Mouse (Mus musculus): ENCODE measurements at regions not wholly inside any gene's neighbourhood (a gene's known extent, or its start where the extent isn't known, plus 50 kb on each side); places are given as distances from the start of the nearest gene placed in this dataset.

- 76% methylated on average over 5 of the region's 5 CpGs for WGBS
Observed at GRCm38 (mm10) chr13:34465456-34465855, 120.5 kb upstream of the Slc22a23 start.

GRCm38 (mm10) chr13:34464221-34464620, 119.2 kb upstream of the Slc22a23 start:
- no peak for DNase-seq (ENCODE audit: low read depth, low spot score)
- 67% methylated on average over 4 of the region's 4 CpGs for WGBS

More at GRCm38 (mm10) chr13:34465456-34465855, 120.5 kb upstream of the Slc22a23 start:
- DNase-seq (ENCODE audit: low read depth, low spot score) = no peak

GRCm38 (mm10) chr13:34462808-34463511, 118.0 kb upstream of the Slc22a23 start:
- 19% methylated on average over 2 of the region's 2 CpGs for WGBS
- no peak for DNase-seq (ENCODE audit: low read depth, low spot score)

GRCm38 (mm10) chr13:34462206-34462807, 117.3 kb upstream of the Slc22a23 start:
- DNase-seq (ENCODE audit: low read depth, low spot score) = no peak
- WGBS = 80% methylated on average over 6 of the region's 6 CpGs

GRCm38 (mm10) chr13:34460969-34461368, 116.0 kb upstream of the Slc22a23 start:
- no peak for DNase-seq (ENCODE audit: low read depth, low spot score)
- WGBS = 31% methylated on average over 4 of the region's 4 CpGs

GRCm38 (mm10) chr13:34456051-34456450, 111.1 kb upstream of the Slc22a23 start:
- WGBS = 52% methylated on average over 3 of the region's 3 CpGs
- no peak for DNase-seq (ENCODE audit: low read depth, low spot score)

- DNase-seq (ENCODE audit: low read depth, low spot score) = peak; percentile 54
Observed at GRCm38 (mm10) chr13:34446806-34447205, 101.8 kb upstream of the Slc22a23 start.

- peak; percentile 83 for DNase-seq (ENCODE audit: low read depth, low spot score)
- 42% methylated on average over 8 of the region's 8 CpGs for WGBS
Observed at GRCm38 (mm10) chr13:34446327-34446726, 101.3 kb upstream of the Slc22a23 start.

- no peak for DNase-seq (ENCODE audit: low read depth, low spot score)
- 70% methylated on average over 1 of the region's 1 CpGs for WGBS
Observed at GRCm38 (mm10) chr13:34441347-34441746, 96.4 kb upstream of the Slc22a23 start.

GRCm38 (mm10) chr13:34427527-34427926, 82.5 kb upstream of the Slc22a23 start:
- 98% methylated on average over 1 of the region's 1 CpGs for WGBS
- no peak for DNase-seq (ENCODE audit: low read depth, low spot score)

- WGBS = 45% methylated on average over 3 of the region's 3 CpGs
- DNase-seq (ENCODE audit: low read depth, low spot score) = no peak
Observed at GRCm38 (mm10) chr13:34424921-34425320, 79.9 kb upstream of the Slc22a23 start.

GRCm38 (mm10) chr13:34421644-34422043, 76.7 kb upstream of the Slc22a23 start:
- WGBS = 77% methylated on average over 3 of the region's 3 CpGs
- no peak for DNase-seq (ENCODE audit: low read depth, low spot score)

GRCm38 (mm10) chr13:34420341-34421156, 75.6 kb upstream of the Slc22a23 start:
- WGBS = 49% methylated on average over 8 of the region's 8 CpGs
- no peak for DNase-seq (ENCODE audit: low read depth, low spot score)

GRCm38 (mm10) chr13:34419061-34419460, 74.1 kb upstream of the Slc22a23 start:
- 73% methylated on average over 3 of the region's 3 CpGs for WGBS
- no peak for DNase-seq (ENCODE audit: low read depth, low spot score)

- DNase-seq (ENCODE audit: low read depth, low spot score) = no peak
Observed at GRCm38 (mm10) chr13:34416603-34417002, 71.6 kb upstream of the Slc22a23 start.

GRCm38 (mm10) chr13:34414533-34414932, 69.6 kb upstream of the Slc22a23 start:
- no peak for DNase-seq (ENCODE audit: low read depth, low spot score)
- 88% methylated on average over 2 of the region's 2 CpGs for WGBS

More at GRCm38 (mm10) chr13:34416603-34417002, 71.6 kb upstream of the Slc22a23 start:
- 72% methylated on average over 2 of the region's 2 CpGs for WGBS

GRCm38 (mm10) chr13:34408669-34409055, 63.7 kb upstream of the Slc22a23 start:
- WGBS = 29% methylated on average over 2 of the region's 2 CpGs
- no peak for DNase-seq (ENCODE audit: low read depth, low spot score)

GRCm38 (mm10) chr13:34408007-34408668, 63.2 kb upstream of the Slc22a23 start:
- 36% methylated on average over 4 of the region's 4 CpGs for WGBS
- peak; percentile 73 for DNase-seq (ENCODE audit: low read depth, low spot score)

- no peak for DNase-seq (ENCODE audit: low read depth, low spot score)
Observed at GRCm38 (mm10) chr13:34406291-34406690, 61.3 kb upstream of the Slc22a23 start.

GRCm38 (mm10) chr13:34402631-34403030, 57.6 kb upstream of the Slc22a23 start:
- no peak for DNase-seq (ENCODE audit: low read depth, low spot score)
- 57% methylated on average over 1 of the region's 1 CpGs for WGBS
